ENCODE assay signal across 16 mouse cellular contexts in the genomic region with DNA sequence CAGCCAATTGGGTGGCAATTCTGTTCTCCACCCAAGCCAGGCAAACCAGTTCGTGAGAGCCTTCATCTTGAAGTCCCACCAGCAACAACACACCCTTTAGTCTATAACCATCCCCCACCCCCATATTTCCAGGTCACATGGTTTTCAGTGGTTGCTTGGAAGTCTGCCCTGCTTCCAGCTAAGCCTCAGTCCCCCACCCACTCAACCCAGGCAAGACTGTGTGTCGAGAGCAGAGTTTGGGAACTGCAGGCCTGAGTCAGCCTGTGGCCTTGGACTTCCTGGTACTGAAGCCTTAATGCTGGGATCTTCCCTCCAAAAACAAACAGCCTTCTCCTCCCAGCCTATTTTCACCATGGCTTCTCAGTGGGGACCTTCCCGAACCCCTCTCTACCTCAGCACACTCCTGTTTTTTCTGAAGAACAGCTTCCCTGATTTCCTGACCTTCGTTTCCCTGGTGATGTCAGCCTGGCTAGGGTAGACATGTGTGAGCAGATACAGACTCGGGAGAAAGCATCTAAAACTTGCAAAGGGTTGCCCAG. TPM values are rescaled to one million over a fixed set of nuclear protein-coding genes. Genes with fewer than 3 reads are reported as not detected.
DNase-seq lines count a peak whose midpoint lies in the region; ATAC-seq and TF ChIP-seq lines count a peak whose summit lies in the region.
"Had no signal": no experiment of that assay in that cellular context is flagged by ENCODE, and none has a peak within 500 bp of the region (broad histone marks: within the 10 kb centered on the region; RNA-seq: fewer than 3 reads in every experiment).

No protein-coding gene starts in this region.

- no peaks in the 10 kb centered on the region for H3K36me3 ChIP-seq in hindbrain, embryonic 11.5 days (ENCODE audit: control insufficient read depth, insufficient read depth, low read length)
- H3K36me3 ChIP-seq in hindbrain, postnatal 0 days (ENCODE audit: insufficient read depth, low read length) = no peaks in the 10 kb centered on the region
- no peaks in the 10 kb centered on the region for H3K36me3 ChIP-seq in testis, adult 2 months (ENCODE audit: control insufficient read depth, insufficient read depth, low read length)
- H3K36me3 ChIP-seq: heart, embryonic 15.5 days; midbrain, embryonic 15.5 days; neural tube, embryonic 12.5 days had no signal

- H3K9me3 ChIP-seq in hindbrain, embryonic 11.5 days (ENCODE audit: control insufficient read depth, low read length) = no peaks in the 10 kb centered on the region
- no peaks in the 10 kb centered on the region for H3K9me3 ChIP-seq in hindbrain, postnatal 0 days (ENCODE audit: low read length)
- H3K9me3 ChIP-seq: heart, embryonic 15.5 days; midbrain, embryonic 15.5 days; neural tube, embryonic 12.5 days had no signal

- H3K27ac ChIP-seq in hindbrain, embryonic 11.5 days (ENCODE audit: low read depth, low read length) = no peak overlapping the region
- no peak overlapping the region for H3K27ac ChIP-seq in hindbrain, postnatal 0 days
- no peak overlapping the region; the same call in 1 of the 2 replicates for H3K27ac ChIP-seq in testis, adult 2 months (ENCODE audit: control insufficient read depth, insufficient read depth, low read depth, low read length)
- H3K27ac ChIP-seq: heart, embryonic 15.5 days; liver, embryonic 14.5 days; macrophage; midbrain, embryonic 15.5 days; neural tube, embryonic 12.5 days had no signal

- DNase-seq in hindbrain, embryonic 11.5 days (ENCODE audit: low spot score) = peak; percentile 4
- DNase-seq in hindbrain, postnatal 0 days (ENCODE audit: low spot score) = no peak
- DNase-seq in testis, postnatal 14 days (ENCODE audit: low spot score) = no peak
- peak; percentile 80 for DNase-seq in fibroblast of lung, adult 2 months (ENCODE audit: low read depth)
- DNase-seq in spleen, adult 12 weeks (ENCODE audit: low spot score) = no peak
- DNase-seq: cerebellum, postnatal 36 days; forebrain, postnatal 0 days; gastrocnemius, postnatal 10 days; thymus, postnatal 14 days had no signal

- no peak overlapping the region for H3K4me3 ChIP-seq in hindbrain, embryonic 11.5 days (ENCODE audit: low read depth, low read length)
- no peak overlapping the region for H3K4me3 ChIP-seq in hindbrain, postnatal 0 days (ENCODE audit: low read length)
- peak overlapping the region; percentile 24 for H3K4me3 ChIP-seq in testis, adult 2 months (ENCODE audit: control insufficient read depth, low read depth, low read length)
- H3K4me3 ChIP-seq: heart, embryonic 15.5 days; midbrain, embryonic 15.5 days; neural tube, embryonic 12.5 days had no signal

- 47% methylated on average over 5 of the region's 5 CpGs for WGBS in hindbrain, embryonic 11.5 days
- 35% methylated on average over 5 of the region's 5 CpGs for WGBS in hindbrain, postnatal 0 days

- no peak for ATAC-seq in hindbrain, embryonic 11.5 days (ENCODE audit: low FRiP score)
- ATAC-seq in hindbrain, postnatal 0 days = no peak
- ATAC-seq in erythroid progenitor cell, adult 5-6 weeks (replicated peaks; ENCODE audit: low FRiP score, poor library complexity, severe bottlenecking) = no peak
- ATAC-seq: forebrain, postnatal 0 days; midbrain, embryonic 15.5 days had no signal

- no peaks in the 10 kb centered on the region; the same call in none of the 2 replicates for H3K4me1 ChIP-seq in hindbrain, embryonic 11.5 days (replicated peaks; ENCODE audit: control insufficient read depth, insufficient read depth, low read length)
- peaks cover 18% of the 10 kb centered on the region for H3K4me1 ChIP-seq in hindbrain, postnatal 0 days (ENCODE audit: insufficient read depth, low read length)
- peaks cover 24% of the 10 kb centered on the region for H3K4me1 ChIP-seq in testis, adult 2 months (ENCODE audit: control insufficient read depth, insufficient read depth, low read length)

- no peak overlapping the region for H3K9ac ChIP-seq in hindbrain, embryonic 11.5 days (ENCODE audit: low read depth, low read length)
- H3K9ac ChIP-seq in hindbrain, postnatal 0 days (replicated peaks; ENCODE audit: low read length) = no peak overlapping the region
- H3K9ac ChIP-seq: forebrain, postnatal 0 days; heart, embryonic 15.5 days; liver, embryonic 14.5 days; midbrain, embryonic 15.5 days; neural tube, embryonic 12.5 days had no signal

- no peak for TF ChIP-seq POLR2A in testis, adult 2 months (IDR thresholded peaks at IDR 0.05; ENCODE audit: control insufficient read depth, low read depth, low read length)

- H3K27me3 ChIP-seq in hindbrain, embryonic 11.5 days (ENCODE audit: control insufficient read depth, insufficient read depth, low read length) = 0 out of 2 replicates have a peak, but pooled peaks cover 2% of the 10 kb centered on the region
- H3K27me3 ChIP-seq in hindbrain, postnatal 0 days (ENCODE audit: insufficient read depth, low read length) = no peaks in the 10 kb centered on the region
- H3K27me3 ChIP-seq in testis, adult 2 months (ENCODE audit: control insufficient read depth, insufficient read depth, low read length) = no peaks in the 10 kb centered on the region
- H3K27me3 ChIP-seq: heart, embryonic 15.5 days; midbrain, embryonic 15.5 days; neural tube, embryonic 12.5 days had no signal

- H3K4me2 ChIP-seq in hindbrain, embryonic 11.5 days (replicated peaks; ENCODE audit: low read depth, low read length) = no peak overlapping the region
- H3K4me2 ChIP-seq in hindbrain, postnatal 0 days (ENCODE audit: low read depth, low read length) = no peak overlapping the region
- H3K4me2 ChIP-seq: heart, embryonic 15.5 days; midbrain, embryonic 15.5 days; neural tube, embryonic 12.5 days had no signal

- no peak for TF ChIP-seq CTCF in hindbrain, postnatal 0 days (IDR thresholded peaks at IDR 0.05; ENCODE audit: low read depth)
- TF ChIP-seq CTCF in testis, adult 2 months (IDR thresholded peaks at IDR 0.05; ENCODE audit: control insufficient read depth, insufficient read depth, insufficient replicate concordance, low read depth, low read length) = no peak

RNA-seq across cellular contexts. Expression of gene Ampd2, which starts 2.5 kb away (rescaled TPM):
- 32.1 and 32.6 TPM in 2 replicates for polyA plus RNA-seq in hindbrain, embryonic 11.5 days (2014; fragmentation: Nextera tagmentation; extraction: Ambion mirVana)
- 56.6 and 58.4 TPM in 2 replicates for total RNA-seq in hindbrain, postnatal 0 days (2014; rRNA removed)
- 40.3 and 43.2 TPM in 2 replicates for polyA plus RNA-seq in hindbrain, postnatal 0 days (2015; fragmentation: Nextera tagmentation; extraction: Ambion mirVana)
- polyA plus RNA-seq in testis, adult 2 months (2012; rRNA removed) = 15.0 and 16.6 TPM in 2 replicates
- 9.2 and 10.5 TPM in 2 replicates for total RNA-seq in erythroid progenitor cell, adult 5-6 weeks (2015; ENCODE audit: low replicate concordance)
- 1.0 and 10.1 TPM in 2 replicates for total RNA-seq in erythroid progenitor cell, adult 5-6 weeks (2017; ENCODE audit: low replicate concordance)

RNA-seq across cellular contexts. Expression of gene Gnat2, which starts 3.7 kb away (rescaled TPM):
- polyA plus RNA-seq in hindbrain, embryonic 11.5 days (2014; fragmentation: Nextera tagmentation; extraction: Ambion mirVana) = 0.62 and 0.89 TPM in 2 replicates
- not detected in 2 replicates for total RNA-seq in hindbrain, postnatal 0 days (2014; rRNA removed)
- 0.10 and 0.25 TPM in 2 replicates for polyA plus RNA-seq in hindbrain, postnatal 0 days (2015; fragmentation: Nextera tagmentation; extraction: Ambion mirVana)
- 0.40 and 0.71 TPM in 2 replicates for polyA plus RNA-seq in testis, adult 2 months (2012; rRNA removed)
- not detected in 2 replicates for total RNA-seq in erythroid progenitor cell, adult 5-6 weeks (2015; ENCODE audit: low replicate concordance)
- total RNA-seq in erythroid progenitor cell, adult 5-6 weeks (2017; ENCODE audit: low replicate concordance) = not detected in 2 replicates
- polyA plus RNA-seq: macrophage had no signal

RNA-seq across cellular contexts. Expression of gene Gstm4, which starts 44.2 kb away (rescaled TPM):
- polyA plus RNA-seq in hindbrain, embryonic 11.5 days (2014; fragmentation: Nextera tagmentation; extraction: Ambion mirVana) = 11.4 and 12.9 TPM in 2 replicates
- 6.7 and 6.9 TPM in 2 replicates for total RNA-seq in hindbrain, postnatal 0 days (2014; rRNA removed)
- polyA plus RNA-seq in hindbrain, postnatal 0 days (2015; fragmentation: Nextera tagmentation; extraction: Ambion mirVana) = 22.5 and 23.0 TPM in 2 replicates
- 18.9 and 20.7 TPM in 2 replicates for polyA plus RNA-seq in testis, adult 2 months (2012; rRNA removed)
- 2.5 and 4.2 TPM in 2 replicates for total RNA-seq in erythroid progenitor cell, adult 5-6 weeks (2015; ENCODE audit: low replicate concordance)
- total RNA-seq in erythroid progenitor cell, adult 5-6 weeks (2017; ENCODE audit: low replicate concordance) = 0.90 and 1.4 TPM in 2 replicates

RNA-seq across cellular contexts. Expression of gene Gnai3, which starts 57.0 kb away (rescaled TPM):
- polyA plus RNA-seq in hindbrain, embryonic 11.5 days (2014; fragmentation: Nextera tagmentation; extraction: Ambion mirVana) = 199 and 224 TPM in 2 replicates
- total RNA-seq in hindbrain, postnatal 0 days (2014; rRNA removed) = 61.0 and 66.6 TPM in 2 replicates
- polyA plus RNA-seq in hindbrain, postnatal 0 days (2015; fragmentation: Nextera tagmentation; extraction: Ambion mirVana) = 97.9 and 100 TPM in 2 replicates
- polyA plus RNA-seq in testis, adult 2 months (2012; rRNA removed) = 11.9 and 15.8 TPM in 2 replicates
- total RNA-seq in erythroid progenitor cell, adult 5-6 weeks (2015; ENCODE audit: low replicate concordance) = 29.9 and 45.7 TPM in 2 replicates
- total RNA-seq in erythroid progenitor cell, adult 5-6 weeks (2017; ENCODE audit: low replicate concordance) = 21.7 and 30.0 TPM in 2 replicates

Comparison
In these comparisons a context has a peak if more than half of its experiments do, and no peak if none do; other contexts are left out.
1. DNase-seq: peak in hindbrain, embryonic 11.5 days (single experiment) and fibroblast of lung, adult 2 months (single experiment); none in hindbrain, postnatal 0 days (single experiment), testis, postnatal 14 days (single experiment) and spleen, adult 12 weeks (single experiment).